Mouse (Mus musculus): ENCODE data around the gene Mul1. TPM values are rescaled to one million over a fixed set of nuclear protein-coding genes. Genes with fewer than 3 reads are reported as not detected.
A peak's percentile ranks its signal among the peaks of the same experiment; 100 is the strongest.

Mul1 gene
- total RNA-seq, 2 experiments from 2014 or later: 70.8 to 72.3 TPM

- no peak for DNase-seq (ENCODE audit: low spot score in 2 of 2)
Observed at GRCm38 (mm10) chr4:138459775-138460174, 25.3 kb downstream of the Mul1 start.

- DNase-seq (ENCODE audit: low spot score in 2 of 2): no peak
Observed at GRCm38 (mm10) chr4:138460910-138461309, 26.4 kb downstream of the Mul1 start.

GRCm38 (mm10) chr4:138461471-138461870 lies 27.0 kb downstream of the Mul1 start:
- no peak for DNase-seq (ENCODE audit: low spot score in 2 of 2)

- DNase-seq (ENCODE audit: low spot score in 2 of 2): no peak
Observed at GRCm38 (mm10) chr4:138462971-138463831, 28.7 kb downstream of the Mul1 start.

GRCm38 (mm10) chr4:138463832-138464487 lies 29.5 kb downstream of the Mul1 start:
- no peak for DNase-seq (ENCODE audit: low spot score in 2 of 2)

- no peak for DNase-seq (ENCODE audit: low spot score in 2 of 2)
Observed at GRCm38 (mm10) chr4:138464667-138465353, 30.3 kb downstream of the Mul1 start.

- DNase-seq (ENCODE audit: low spot score in 2 of 2): no peak
Observed at GRCm38 (mm10) chr4:138465446-138465845, 31.0 kb downstream of the Mul1 start.

- DNase-seq (ENCODE audit: low spot score in 2 of 2): no peak
Observed at GRCm38 (mm10) chr4:138466690-138467089, 32.2 kb downstream of the Mul1 start.

- DNase-seq (ENCODE audit: low spot score in 2 of 2): no peak
Observed at GRCm38 (mm10) chr4:138467451-138467850, 33.0 kb downstream of the Mul1 start.

- no peak for DNase-seq (ENCODE audit: low spot score in 2 of 2)
Observed at GRCm38 (mm10) chr4:138469080-138469479, 34.6 kb downstream of the Mul1 start.

GRCm38 (mm10) chr4:138471241-138471640 lies 36.8 kb downstream of the Mul1 start:
- DNase-seq (ENCODE audit: low spot score in 2 of 2): no peak

GRCm38 (mm10) chr4:138479595-138479994 lies 45.1 kb downstream of the Mul1 start:
- peak; percentile 93 to 94 for DNase-seq (ENCODE audit: low spot score in 2 of 2)

- DNase-seq (ENCODE audit: low spot score in 2 of 2): no peak
Observed at GRCm38 (mm10) chr4:138480962-138481361, 46.5 kb downstream of the Mul1 start.

GRCm38 (mm10) chr4:138482721-138483120 lies 48.2 kb downstream of the Mul1 start:
- DNase-seq (ENCODE audit: low spot score in 2 of 2): no peak

GRCm38 (mm10) chr4:138488241-138488640 lies 53.8 kb downstream of the Mul1 start:
- DNase-seq (ENCODE audit: low spot score in 2 of 2): no peak

- no peak for DNase-seq (ENCODE audit: low spot score in 2 of 2)
Observed at GRCm38 (mm10) chr4:138491088-138491487, 56.6 kb downstream of the Mul1 start.

Other genes with a start within 250 kb of the Mul1 start
- gene Hp1bp3, start 218.4 kb upstream of the Mul1 start, total RNA-seq (2021): 100 to 1,000 TPM; 189 to 191 TPM
- 10 to 100 TPM; 71.7 to 83.2 TPM for gene Sh2d5, start 184.3 kb upstream of the Mul1 start, total RNA-seq (2021)
- gene Kif17, start 184.2 kb upstream of the Mul1 start, total RNA-seq (2021): 10 to 100 TPM; 28.8 to 33.0 TPM
- 10 to 100 TPM; 93.2 to 93.8 TPM for gene Ddost, start 129.9 kb upstream of the Mul1 start, total RNA-seq (2021)
- 100 to 1,000 TPM; 347 to 376 TPM for gene Pink1, start 108.4 kb upstream of the Mul1 start, total RNA-seq (2021)
- 1 to 10 TPM; 5.0 to 6.1 TPM for gene Cda, start 66.7 kb upstream of the Mul1 start, total RNA-seq (2021)
- gene Fam43b, start 38.1 kb upstream of the Mul1 start, total RNA-seq (2021): 10 to 100 TPM; 48.0 TPM
- 1,000 to 10,000 TPM; 1,197 to 1,322 TPM for gene Camk2n1, start 19.6 kb downstream of the Mul1 start, total RNA-seq (2021)
- gene Vwa5b1, start 201.2 kb downstream of the Mul1 start, total RNA-seq (2021): 1 to 10 TPM; 4.2 to 4.6 TPM

All from left cerebral cortex, adult 18-20 months (tissue).